Mouse (Mus musculus) brain, embryonic 18.5 days (tissue): ENCODE data around the gene Trabd2b.

Experiments used
- DNase-seq: peaks from one replicate; pipeline ENCODE4 v3.0.0-alpha.2; 2012; ENCODE audit warnings: low read depth, low spot score

Gene Trabd2b

GRCm38 (mm10) chr4:114595188-114595701 lies 188.7 kb downstream of the Trabd2b start:
- DNase-seq, result no peak

GRCm38 (mm10) chr4:114599121-114599520 lies 192.6 kb downstream of the Trabd2b start:
- no peak for DNase-seq

DNA sequence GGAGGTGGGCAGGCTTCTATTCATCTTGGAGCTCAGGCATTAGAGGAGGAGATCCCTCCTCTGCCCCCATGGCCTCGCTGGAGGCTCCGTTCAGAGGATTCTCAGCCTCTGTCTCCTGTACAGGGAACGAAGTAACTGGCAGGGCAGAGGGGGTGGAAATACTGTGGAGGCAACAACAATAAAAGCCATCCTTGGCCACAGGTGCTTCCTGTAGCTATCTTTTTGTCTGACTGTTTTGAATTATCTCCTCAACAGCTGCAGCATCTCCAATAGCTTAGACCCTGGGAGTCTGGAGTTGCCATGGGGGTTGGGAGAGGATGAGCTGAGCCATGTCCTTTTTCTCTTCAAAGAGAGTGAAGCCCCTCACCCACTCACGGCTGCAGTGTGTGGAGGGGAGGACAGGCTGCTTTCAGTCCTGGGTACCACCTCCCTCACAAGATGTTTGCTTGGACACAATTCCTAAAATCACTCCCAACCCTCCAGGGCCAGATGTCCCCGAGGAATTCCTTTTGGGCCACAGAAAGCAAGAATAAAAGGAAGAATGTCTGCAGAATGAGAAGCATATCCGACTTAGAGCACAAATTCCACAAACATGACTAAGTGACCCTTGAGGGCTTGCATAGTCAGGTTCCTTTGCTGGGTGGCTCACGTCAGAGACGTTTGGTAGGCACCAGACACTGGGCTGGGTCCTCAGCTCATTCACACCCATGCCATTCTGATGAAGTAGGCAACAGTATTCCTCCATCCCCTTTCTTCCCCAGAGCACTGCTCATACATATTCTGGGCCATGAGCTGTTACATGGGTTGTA lies 194.9 kb downstream of the Trabd2b start:
- DNase-seq, result no peak

GRCm38 (mm10) chr4:114605670-114606069 lies 199.1 kb downstream of the Trabd2b start:
- no peak for DNase-seq

GRCm38 (mm10) chr4:114607873-114608272 lies 201.3 kb downstream of the Trabd2b start:
- DNase-seq, result no peak

DNA sequence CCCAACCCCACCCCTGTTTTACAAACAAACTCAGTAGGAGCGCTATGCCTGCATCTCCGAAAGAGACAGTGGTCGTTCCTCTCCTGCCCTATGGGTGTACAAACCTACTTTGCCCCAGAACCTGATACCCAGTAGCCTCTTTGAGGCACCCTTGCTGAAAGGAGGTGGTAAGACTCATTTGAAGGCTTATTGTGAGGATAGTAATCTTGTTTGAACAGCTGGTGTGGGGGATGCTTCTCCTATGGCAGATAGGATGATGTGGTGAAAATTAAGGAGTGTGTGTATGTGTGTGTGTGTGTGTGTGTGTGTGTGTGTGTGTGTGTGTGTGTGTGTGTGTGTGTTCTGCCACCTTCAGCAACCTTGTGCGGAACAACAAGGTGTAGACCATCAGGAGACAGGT lies 202.8 kb downstream of the Trabd2b start:
- DNase-seq, result no peak

DNA sequence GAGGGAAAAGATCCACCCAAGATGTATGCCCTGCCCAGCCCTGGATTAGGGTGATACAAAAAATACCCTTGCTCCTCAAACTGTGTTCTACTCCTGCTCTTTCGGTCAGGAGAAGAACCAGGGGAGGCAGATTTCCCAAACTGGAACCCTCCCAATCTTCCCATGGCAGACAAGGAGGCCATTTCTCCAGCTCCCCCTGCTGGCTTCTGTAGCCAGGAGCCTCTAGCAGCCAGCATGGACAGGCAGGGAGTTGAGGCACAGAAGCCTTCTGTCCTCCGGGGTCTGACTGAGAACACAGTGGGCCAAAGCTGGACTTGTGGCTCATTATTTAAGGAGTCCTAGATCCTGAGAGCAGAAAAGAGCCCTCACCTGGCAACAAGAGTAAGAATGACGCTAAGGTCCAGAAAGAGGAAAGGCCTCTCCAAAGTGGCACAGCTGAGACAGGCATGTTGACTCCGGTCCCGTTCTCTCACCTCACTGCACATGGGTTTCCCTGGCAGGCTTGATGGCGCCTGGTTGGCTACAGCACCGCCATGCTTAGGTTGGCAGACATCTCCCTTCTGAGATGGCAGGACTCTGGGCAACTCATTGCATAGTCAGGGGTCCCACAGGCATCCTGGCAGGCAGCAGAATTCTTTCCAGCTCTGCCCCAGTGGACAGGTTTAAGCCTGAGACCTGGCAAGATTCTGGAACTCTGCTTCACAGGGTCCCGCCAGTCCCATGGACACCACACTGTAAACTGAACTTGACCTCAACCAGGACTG lies 204.8 kb downstream of the Trabd2b start:
- DNase-seq, result no peak

DNA sequence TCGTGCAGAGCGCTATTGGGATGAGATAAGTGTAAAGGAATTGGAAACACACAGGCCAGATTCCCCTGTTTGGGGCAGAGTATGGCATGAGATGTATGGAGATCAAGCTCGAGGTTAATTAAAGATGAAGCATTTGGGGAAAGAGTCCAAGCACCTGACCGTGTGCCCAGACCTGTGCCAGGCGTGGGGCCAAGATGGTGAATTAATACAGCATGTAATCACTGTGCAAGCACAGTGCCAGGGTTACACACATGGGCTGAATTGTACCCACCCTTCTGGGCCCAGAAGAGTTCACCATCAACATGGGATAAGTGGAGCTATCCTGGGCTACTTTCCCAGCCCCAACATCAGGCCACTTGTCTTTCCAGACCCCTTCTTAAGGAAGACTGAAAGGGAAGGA lies 205.5 kb downstream of the Trabd2b start:
- DNase-seq, result no peak

DNA sequence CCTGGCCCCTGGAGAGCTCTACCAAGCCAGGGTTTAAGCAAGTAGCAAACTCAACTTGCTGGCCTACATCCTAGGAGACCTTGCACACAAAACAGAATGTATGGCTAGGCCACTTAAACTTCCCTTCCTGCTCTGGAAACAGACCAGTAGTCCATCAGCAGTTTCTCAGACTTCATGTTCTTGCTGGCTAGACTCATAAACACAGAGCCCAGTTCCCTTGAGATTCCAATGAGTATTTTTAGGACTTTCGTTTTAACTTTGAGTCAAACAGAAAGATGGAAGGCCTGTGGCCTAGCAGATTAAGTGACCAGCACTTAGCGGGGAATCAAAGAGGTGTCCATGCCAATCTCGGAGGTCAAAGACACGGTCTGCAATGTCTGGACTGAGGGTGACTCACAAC lies 206.3 kb downstream of the Trabd2b start:
- no peak for DNase-seq

GRCm38 (mm10) chr4:114614086-114614485 lies 207.6 kb downstream of the Trabd2b start:
- no peak for DNase-seq

- DNase-seq, result no peak
Observed at GRCm38 (mm10) chr4:114615765-114616164, 209.2 kb downstream of the Trabd2b start.

DNA sequence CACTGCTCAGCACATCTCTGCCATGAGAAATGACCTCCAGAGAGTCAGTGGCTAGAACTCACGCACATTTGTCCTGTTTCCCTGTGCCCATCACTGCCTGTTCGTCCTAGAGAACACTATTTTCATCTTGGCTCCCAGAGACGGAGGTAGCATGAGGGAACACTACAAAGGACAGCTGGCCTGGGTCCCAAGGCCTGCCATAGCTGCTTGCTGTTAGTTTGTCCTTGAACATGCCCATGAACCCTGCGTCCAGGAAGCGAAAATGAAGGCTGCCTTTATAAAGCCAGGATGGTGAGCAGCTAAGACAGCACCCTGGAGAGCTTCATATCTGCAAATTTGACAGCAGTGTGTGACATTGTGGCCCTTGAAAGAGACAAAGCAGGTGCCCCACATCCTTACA lies 216.4 kb downstream of the Trabd2b start:
- DNase-seq, result no peak

DNA sequence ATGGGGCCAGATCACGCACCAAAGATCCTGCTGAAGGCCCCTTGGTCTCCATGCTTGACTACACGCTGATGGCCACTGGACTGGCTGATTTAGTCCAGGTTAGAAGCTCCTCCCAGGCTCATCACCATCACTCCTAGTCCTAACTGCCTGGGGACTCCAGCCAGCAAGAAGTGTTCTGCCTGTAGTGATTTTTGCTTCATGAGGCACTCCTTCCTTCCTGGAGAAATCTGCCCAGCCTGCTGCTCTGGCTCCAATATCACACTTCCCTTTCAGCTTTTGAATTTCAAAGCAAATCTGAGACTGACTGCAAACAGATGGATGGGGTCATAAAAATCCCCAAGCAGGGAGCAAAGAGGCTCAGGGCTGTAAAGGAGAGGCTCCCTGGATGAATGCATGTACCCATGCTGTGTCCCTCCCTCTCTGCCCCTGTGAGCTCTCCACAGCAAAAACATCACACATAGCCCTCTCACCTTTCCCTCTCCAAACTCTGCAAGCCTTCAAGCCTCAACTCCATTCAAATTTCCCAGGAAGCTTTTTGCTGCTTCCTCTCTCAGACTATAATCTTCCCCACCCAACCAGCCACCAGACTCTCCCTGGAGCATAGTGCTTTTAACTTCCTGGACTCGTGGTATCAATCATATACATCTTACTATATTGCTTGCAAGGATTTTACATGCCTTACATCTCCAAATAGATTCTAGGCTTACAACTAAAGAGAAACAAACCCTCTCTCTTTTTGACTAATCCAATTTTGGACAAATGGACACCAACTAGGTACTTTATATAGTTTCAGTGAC lies 217.8 kb downstream of the Trabd2b start:
- DNase-seq, result no peak

DNA sequence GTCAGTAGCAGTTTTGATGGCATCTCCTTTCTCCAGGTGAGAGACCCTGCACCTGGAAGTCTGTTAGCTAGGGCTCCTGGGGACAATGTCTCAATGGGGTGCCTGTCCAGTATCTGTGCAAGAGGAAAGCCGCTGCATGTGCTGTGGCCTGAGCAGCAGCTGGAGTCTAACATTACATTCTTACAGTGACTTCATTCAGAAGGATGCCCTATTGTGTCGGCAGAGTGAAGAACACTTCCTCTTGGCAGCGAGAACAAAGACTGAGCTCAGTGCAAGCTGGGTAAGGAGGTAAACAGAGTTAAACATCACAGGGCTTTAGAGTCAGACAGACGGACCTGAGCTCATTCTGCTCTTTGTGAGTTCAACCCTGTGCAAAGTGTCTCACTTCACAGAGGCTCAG lies 218.8 kb downstream of the Trabd2b start:
- DNase-seq, result no peak

- DNase-seq, result no peak
Observed at GRCm38 (mm10) chr4:114625920-114626319, 219.4 kb downstream of the Trabd2b start.

DNA sequence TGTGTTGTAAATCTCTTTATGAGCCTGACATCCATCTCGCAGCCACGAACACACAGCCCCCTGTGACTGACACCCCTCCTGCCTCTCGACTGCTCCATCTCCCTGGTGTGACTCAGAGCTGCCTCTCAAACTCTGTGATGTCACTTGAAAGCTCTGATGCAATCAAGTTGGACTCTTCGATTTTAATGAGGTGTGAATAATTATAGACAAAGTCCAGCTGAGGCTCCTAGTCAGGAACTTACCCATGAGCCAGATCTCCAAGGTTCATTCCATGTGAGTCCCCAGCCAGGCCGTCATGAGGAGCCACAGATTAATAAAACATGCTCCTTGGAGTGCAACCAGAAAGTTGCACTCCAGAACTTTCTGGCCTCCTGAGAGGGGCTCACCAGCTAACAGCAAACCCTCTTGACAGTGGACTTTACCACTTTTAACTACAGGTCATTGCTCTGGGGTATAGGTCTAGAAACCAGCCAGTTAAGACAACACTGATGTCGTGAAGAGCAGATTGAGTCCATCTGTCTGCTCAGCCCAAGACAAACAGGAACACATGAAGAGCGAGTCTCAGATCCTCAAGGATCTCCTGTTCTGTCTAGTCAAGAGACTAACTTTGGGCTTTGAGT lies 221.3 kb downstream of the Trabd2b start:
- no peak for DNase-seq

DNA sequence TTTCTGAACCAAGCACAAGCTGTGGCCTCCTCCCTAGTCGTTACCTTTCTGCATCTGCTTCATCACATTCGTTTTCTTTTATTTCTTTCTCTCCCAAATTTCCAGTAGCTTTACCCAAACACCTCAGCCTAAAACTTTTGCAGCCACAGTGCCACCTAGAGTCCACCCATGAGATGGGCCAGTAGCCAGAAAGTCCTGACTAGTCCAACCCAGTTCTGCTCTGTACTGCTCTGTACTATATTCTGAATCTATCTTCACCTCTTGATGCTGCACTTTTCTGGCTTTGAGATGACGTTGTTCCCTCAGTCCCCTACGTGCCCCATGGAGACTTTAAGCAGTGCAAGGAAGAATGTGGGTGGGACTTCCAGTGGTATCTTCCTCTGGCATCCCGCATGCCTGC lies 229.4 kb downstream of the Trabd2b start:
- no peak for DNase-seq

DNA sequence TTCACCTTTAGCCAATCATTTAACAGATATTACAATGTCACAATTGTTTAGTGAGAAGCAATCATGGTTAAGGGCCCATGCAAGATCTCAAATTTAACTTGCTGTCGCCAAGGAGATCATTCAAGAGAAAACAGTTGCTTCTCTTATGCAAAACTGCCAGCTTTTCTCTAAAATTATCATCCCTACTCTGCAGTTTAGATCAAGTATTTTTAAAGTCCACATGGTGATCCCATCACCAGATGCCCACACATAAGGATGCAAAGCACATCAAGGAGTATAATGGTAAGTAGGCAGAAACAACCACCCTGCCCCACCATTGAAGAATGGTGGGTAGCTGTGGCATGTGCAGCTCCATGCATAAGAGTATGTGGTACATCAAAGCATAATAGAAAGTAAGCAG lies 229.8 kb downstream of the Trabd2b start:
- no peak for DNase-seq

DNA sequence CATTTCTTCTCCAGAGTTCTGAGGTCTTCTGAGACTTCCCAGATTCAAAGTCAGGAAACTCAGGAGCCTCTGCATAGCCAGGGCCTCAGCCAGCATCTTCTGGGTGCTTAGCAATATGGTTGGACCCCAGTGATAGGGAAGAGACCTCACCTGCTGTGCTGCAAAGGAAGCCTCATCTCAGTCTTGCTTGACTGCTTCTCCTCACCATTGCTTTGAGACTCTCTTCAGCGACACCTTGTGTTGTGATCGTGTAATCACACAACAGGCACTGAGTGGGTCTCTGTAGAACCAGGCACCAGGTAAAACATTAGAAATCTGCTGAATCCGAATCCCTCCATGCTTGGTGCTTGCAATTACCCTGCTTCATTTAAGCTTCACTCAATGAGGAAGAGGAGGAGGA lies 230.6 kb downstream of the Trabd2b start:
- no peak for DNase-seq

DNA sequence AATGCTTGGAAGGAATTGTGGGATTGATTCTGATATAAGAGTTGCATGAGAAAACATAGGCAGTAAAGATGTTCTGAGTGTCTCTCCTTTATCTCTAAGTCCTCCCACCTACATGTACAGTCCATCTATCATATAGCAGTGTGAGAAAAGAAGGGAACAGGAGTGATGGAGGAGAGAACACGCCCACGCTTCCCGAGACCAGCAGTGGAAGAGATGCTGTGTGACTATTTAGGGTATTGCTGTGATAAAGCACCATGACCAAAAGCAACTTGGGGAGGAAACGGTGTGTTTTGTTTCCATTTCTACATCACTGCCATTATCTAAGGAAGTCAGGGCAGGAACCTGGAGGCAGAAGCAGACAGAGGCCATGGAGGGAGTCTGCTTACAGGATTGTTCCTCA lies 235.9 kb downstream of the Trabd2b start:
- no peak for DNase-seq

- DNase-seq, result no peak
Observed at GRCm38 (mm10) chr4:114643679-114644208, 237.2 kb downstream of the Trabd2b start.
